In the genomic region with DNA sequence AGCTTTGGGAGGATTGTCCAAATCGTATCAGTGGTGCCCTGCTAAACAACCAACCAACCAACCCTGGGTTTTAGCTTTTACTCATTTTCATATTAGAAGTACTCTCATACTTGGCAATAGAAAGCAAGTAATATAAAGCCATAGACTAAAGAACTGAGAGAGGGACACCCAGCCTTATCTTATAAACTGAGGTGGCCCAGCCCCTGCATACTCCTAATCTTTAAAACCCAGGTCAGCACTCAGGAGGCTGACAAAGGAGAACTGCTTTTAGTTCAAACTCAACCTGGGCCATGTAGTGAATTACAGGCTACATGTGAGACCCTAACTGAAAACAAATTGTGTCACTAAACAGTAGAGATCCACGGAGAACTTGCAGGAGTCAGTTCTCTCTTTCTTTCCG, we compare ENCODE assay signal across 15 mouse cellular contexts.
"Had no signal": no experiment of that assay in that cellular context is flagged by ENCODE, and none has a peak within 500 bp of the region (broad histone marks: within the 10 kb centered on the region; RNA-seq: fewer than 3 reads in every experiment).

No protein-coding gene starts in this region.

- H3K27me3 ChIP-seq: limb, embryonic 12.5 days; lung, embryonic 15.5 days; neural tube, embryonic 15.5 days had no signal

- H3K9me3 ChIP-seq: limb, embryonic 12.5 days; lung, embryonic 15.5 days; midbrain, embryonic 10.5 days; neural tube, embryonic 15.5 days had no signal

- H3K9ac ChIP-seq: limb, embryonic 12.5 days; lung, embryonic 15.5 days; neural tube, embryonic 15.5 days had no signal

- ATAC-seq: intestine, postnatal 0 days had no signal

- H3K27ac ChIP-seq: layer of hippocampus, adult 2 months; limb, embryonic 12.5 days; lung, embryonic 15.5 days; midbrain, embryonic 10.5 days; neural tube, embryonic 15.5 days had no signal

- H3K4me3 ChIP-seq: layer of hippocampus, adult 2 months; limb, embryonic 12.5 days; lung, embryonic 15.5 days; midbrain, embryonic 10.5 days; myocyte; neural tube, embryonic 15.5 days had no signal

- DNase-seq: kidney, adult 9 months; kidney, postnatal 10 days; kidney, postnatal 4 days; lung, postnatal 14 days; midbrain, embryonic 14.5 days; right cerebral cortex, adult 18-20 months; right cerebral cortex, postnatal 25 days; thymus, postnatal 36 days had no signal

- H3K4me2 ChIP-seq: limb, embryonic 12.5 days; lung, embryonic 15.5 days; neural tube, embryonic 15.5 days had no signal
